Mouse (Mus musculus) heart, embryonic 14.5 days (tissue): ENCODE results near the gene Trim38. TPM values are rescaled to one million over a fixed set of nuclear protein-coding genes. Genes with fewer than 3 reads are reported as not detected.

Experiments used
- ATAC-seq: fragments of 200-750 bp; cut with Nextera tagmentation; 2 replicates; pipeline ENCODE4 v1.8.0; 2017; ENCODE audit warnings: low read depth, moderate TSS enrichment; ENCODE audit not compliant: insufficient number of reproducible peaks, insufficient read depth, low FRiP score
- H3K27ac ChIP-seq, 2 experiments: fragments of 200-500 bp in 1 of 2; fragments of 300-500 bp in 1 of 2; sonication (generic) in 1 of 2; replicated peaks in 1 of 2; 2 replicates each; pipeline ENCODE4 v1.5.1; 2012 to 2014; ENCODE audit warnings: low read depth in 2 of 2, low read length in 2 of 2, control low read depth in 1 of 2, mild to moderate bottlenecking in 1 of 2, mixed read lengths in 1 of 2; ENCODE audit not compliant: control insufficient read depth in 1 of 2, insufficient read depth in 1 of 2
- H3K27me3 ChIP-seq: fragments of 300-500 bp; sonication (generic); 2 replicates; pipeline ENCODE4 v1.6.1; 2014; ENCODE audit warnings: mild to moderate bottlenecking, low read length, control low read depth; ENCODE audit not compliant: control insufficient read depth, insufficient read depth
- H3K36me3 ChIP-seq: fragments of 300-500 bp; sonication (generic); 2 replicates; pipeline ENCODE4 v1.6.1; 2014; ENCODE audit warnings: mild to moderate bottlenecking, control low read depth, low read length, mixed read lengths; ENCODE audit not compliant: control insufficient read depth, insufficient read depth
- H3K4me1 ChIP-seq, 2 experiments: fragments of 200-500 bp in 1 of 2; fragments of 300-500 bp in 1 of 2; sonication (generic) in 1 of 2; 2 replicates each; pipeline ENCODE4 v1.6.1; 2012 to 2014; ENCODE audit warnings: low read length in 2 of 2, control low read depth in 1 of 2, mixed read lengths in 1 of 2; ENCODE audit not compliant: control insufficient read depth in 2 of 2, insufficient read depth in 2 of 2
- H3K4me2 ChIP-seq: fragments of 300-500 bp; sonication (generic); 2 replicates; pipeline ENCODE4 v1.6.1; 2014; ENCODE audit warnings: mild to moderate bottlenecking, low read length
- H3K4me3 ChIP-seq, 2 experiments: fragments of 200-500 bp in 1 of 2; fragments of 300-500 bp in 1 of 2; sonication (generic) in 1 of 2; 2 replicates each; pipeline ENCODE4 v1.5.1; 2012 to 2014; ENCODE audit warnings: low read length in 2 of 2, mild to moderate bottlenecking in 2 of 2, control low read depth in 1 of 2, low read depth in 1 of 2, moderate library complexity in 1 of 2; ENCODE audit not compliant: control insufficient read depth in 1 of 2, insufficient read depth in 1 of 2
- H3K9ac ChIP-seq: fragments of 300-500 bp; sonication (generic); 2 replicates; pipeline ENCODE4 v1.6.1; 2014; ENCODE audit warnings: mild to moderate bottlenecking, low read length
- H3K9me3 ChIP-seq: fragments of 300-500 bp; sonication (generic); 2 replicates; pipeline ENCODE4 v1.6.1; 2016; ENCODE audit warnings: low read length, control low read depth; ENCODE audit not compliant: control insufficient read depth
- WGBS: fragments of 180-500 bp; shearing (Covaris S2); extraction: QIAGEN DNeasy Blood & Tissue Kit; methylation state at CpG from one replicate; pipeline ENCODE4 v1.1.7; 2014; 5-methylcytosine and 5-hydroxymethylcytosine counted together
- polyA plus RNA-seq: library from polyadenylated mRNA; unstranded; fragments of >200 nt; fragmentation: Nextera tagmentation; extraction: Ambion mirVana; gene quantifications from 2 replicates; pipeline ENCODE4 v1.2.1, GENCODE M21; 2014

The Trim38 gene
- polyA plus RNA-seq, 1 experiment from 2014 or later = not detected

- Histone ChIP-seq H3K27me3 (no peaks in the 10 kb centered on the region), H3K4me3 (peak within 1 kb of the TSS; percentile 50 to 69), H3K36me3 (no peaks in the 10 kb centered on the region), H3K27ac (peak within 1 kb of the TSS; percentile 89 to 95), H3K4me1 (peaks cover 10 to 27% of the 10 kb centered on the region in 2 experiments), H3K4me2 (peak within 1 kb of the TSS; percentile 90), H3K9me3 (no peaks in the 10 kb centered on the region), H3K9ac (peak within 1 kb of the TSS; percentile 77)
- 3% methylated on average over 34 of the region's 34 CpGs for WGBS
- peak; percentile 57 for ATAC-seq
Observed at GRCm38 (mm10) chr13:23763586-23764323, 6.0 kb upstream of the Trim38 start, which contains the start of gene Hist1h1a. TSS of gene Hist1h1a (plus strand) at chr13:23763666.

- WGBS = 44% methylated on average over 12 of the region's 12 CpGs
- H3K27me3 ChIP-seq = no peaks in the 10 kb centered on the region
- no peaks in the 10 kb centered on the region for H3K9me3 ChIP-seq
- H3K4me2 ChIP-seq = peak overlapping the region; percentile 90
- peak overlapping the region; percentile 77 for H3K9ac ChIP-seq
- no peaks in the 10 kb centered on the region for H3K36me3 ChIP-seq
- no peak for ATAC-seq
- H3K4me3 ChIP-seq = peak overlapping the region; percentile 50 to 69
- H3K4me1 ChIP-seq = peaks cover 11 to 29% of the 10 kb centered on the region in 2 experiments
- peak overlapping the region; percentile 89 to 95 for H3K27ac ChIP-seq
Observed at GRCm38 (mm10) chr13:23764324-23765171, 5.2 kb upstream of the Trim38 start.

GRCm38 (mm10) chr13:23765172-23765513, 4.6 kb upstream of the Trim38 start:
- H3K4me1 ChIP-seq = peaks cover 11 to 27% of the 10 kb centered on the region in 2 experiments
- no peaks in the 10 kb centered on the region for H3K27me3 ChIP-seq
- no peak overlapping the region for H3K4me2 ChIP-seq
- WGBS = 71% methylated on average over 1 of the region's 1 CpGs
- H3K4me3 ChIP-seq = no peak overlapping the region
- no peak overlapping the region for H3K27ac ChIP-seq
- ATAC-seq = no peak
- no peak overlapping the region for H3K9ac ChIP-seq
- no peaks in the 10 kb centered on the region for H3K36me3 ChIP-seq
- no peaks in the 10 kb centered on the region for H3K9me3 ChIP-seq

GRCm38 (mm10) chr13:23766772-23767171, 2.9 kb upstream of the Trim38 start:
- Histone ChIP-seq H3K27me3 (no peaks in the 10 kb centered on the region), H3K4me1 (peaks cover 11 to 20% of the 10 kb centered on the region in 2 experiments), H3K4me3 (no peak overlapping the region), H3K9me3 (no peaks in the 10 kb centered on the region), H3K27ac (no peak overlapping the region), H3K9ac (no peak overlapping the region), H3K36me3 (no peaks in the 10 kb centered on the region), H3K4me2 (no peak overlapping the region)
- no peak for ATAC-seq

- no peak for ATAC-seq
- Histone ChIP-seq H3K27me3 (no peaks in the 10 kb centered on the region), H3K4me2 (no peak overlapping the region), H3K9ac (no peak overlapping the region), H3K4me3 (no peak overlapping the region), H3K9me3 (no peaks in the 10 kb centered on the region), H3K36me3 (no peaks in the 10 kb centered on the region), H3K4me1 (peaks cover 14 to 16% of the 10 kb centered on the region in 2 experiments), H3K27ac (no peak overlapping the region)
- WGBS = 43% methylated on average over 5 of the region's 5 CpGs
Observed at GRCm38 (mm10) chr13:23768834-23769397, 797 bp upstream of the Trim38 start.

- Histone ChIP-seq H3K4me1 (peaks cover 6 to 10% of the 10 kb centered on the region in 2 experiments; a peak in 3 of 4 replicates), H3K9me3 (no peaks in the 10 kb centered on the region), H3K36me3 (no peaks in the 10 kb centered on the region), H3K4me3 (0 out of 4 replicates have a peak overlapping the region, but pooled peaks of 1 of the 2 experiments have one; percentile 7), H3K9ac (no peak overlapping the region), H3K27me3 (no peaks in the 10 kb centered on the region), H3K27ac (no peak overlapping the region), H3K4me2 (peak overlapping the region; percentile 57)
- peak; percentile 80; the same call in 1 of the 2 replicates for ATAC-seq
- WGBS = 16% methylated on average over 21 of the region's 21 CpGs
Observed at GRCm38 (mm10) chr13:23772561-23773313, 3.0 kb downstream of the Trim38 start.

- no peaks in the 10 kb centered on the region for H3K36me3 ChIP-seq
- no peak for ATAC-seq
- peaks cover 0 to 5% of the 10 kb centered on the region in 2 experiments; a peak in 1 of 4 replicates for H3K4me1 ChIP-seq
- 91% methylated on average over 7 of the region's 7 CpGs for WGBS
- H3K4me3 ChIP-seq = no peak overlapping the region
- no peak overlapping the region for H3K4me2 ChIP-seq
- no peak overlapping the region for H3K27ac ChIP-seq
- H3K9me3 ChIP-seq = no peaks in the 10 kb centered on the region
- no peak overlapping the region for H3K9ac ChIP-seq
- no peaks in the 10 kb centered on the region for H3K27me3 ChIP-seq
Observed at GRCm38 (mm10) chr13:23778339-23778738, 8.6 kb downstream of the Trim38 start.
